Mouse (Mus musculus) brown adipose tissue, adult 24 weeks (tissue): ENCODE measurements around the gene Cux2. TPM values are rescaled to one million over a fixed set of nuclear protein-coding genes. Genes with fewer than 3 reads are reported as not detected.

ENCODE experiments used
- H3K27ac ChIP-seq: fragments of 200-500 bp; replicated peaks from 2 replicates; pipeline ENCODE4 v1.5.1; 2012; ENCODE audit warnings: low read depth, mild to moderate bottlenecking, low read length
- H3K4me1 ChIP-seq: fragments of 200-500 bp; 2 replicates; pipeline ENCODE4 v1.6.1; 2012; ENCODE audit warnings: low read length, mixed read lengths; ENCODE audit not compliant: control insufficient read depth, insufficient read depth, insufficient read length
- H3K4me3 ChIP-seq: fragments of 200-500 bp; 2 replicates; pipeline ENCODE4 v1.5.1; 2012; ENCODE audit warnings: low read depth, mild to moderate bottlenecking, low read length, moderate library complexity; ENCODE audit not compliant: insufficient read depth
- polyA plus RNA-seq: library from polyadenylated mRNA; stranded (reverse); fragments of >200 nt; gene quantifications from 2 replicates; pipeline ENCODE4 v1.2.4, GENCODE M21; 2012; ENCODE audit not compliant: missing spikeins, insufficient read depth, insufficient read length

The Cux2 gene
- polyA plus RNA-seq, 1 experiment, result not detected

- no peaks in the 10 kb centered on the region for H3K4me1 ChIP-seq
- no peak overlapping the region for H3K4me3 ChIP-seq
- H3K27ac ChIP-seq, result no peak overlapping the region
Measured at GRCm38 (mm10) chr5:122071997-122072396, 22.1 kb upstream of the Cux2 start.

- Histone ChIP-seq H3K4me1 (no peaks in the 10 kb centered on the region), H3K27ac (no peak overlapping the region), H3K4me3 (no peak overlapping the region)
Measured at GRCm38 (mm10) chr5:122070963-122071800, 21.3 kb upstream of the Cux2 start.

GRCm38 (mm10) chr5:122068563-122068962, 18.7 kb upstream of the Cux2 start:
- Histone ChIP-seq H3K4me1 (no peaks in the 10 kb centered on the region), H3K27ac (no peak overlapping the region), H3K4me3 (no peak overlapping the region)

GRCm38 (mm10) chr5:122063204-122063933, 13.5 kb upstream of the Cux2 start:
- no peaks in the 10 kb centered on the region for H3K4me1 ChIP-seq
- no peak overlapping the region for H3K27ac ChIP-seq
- no peak overlapping the region for H3K4me3 ChIP-seq

- no peak overlapping the region for H3K4me3 ChIP-seq
- H3K4me1 ChIP-seq, result no peaks in the 10 kb centered on the region
- no peak overlapping the region for H3K27ac ChIP-seq
Measured at GRCm38 (mm10) chr5:122062479-122062878, 12.6 kb upstream of the Cux2 start.

GRCm38 (mm10) chr5:122060767-122061333, 10.9 kb upstream of the Cux2 start:
- no peak overlapping the region for H3K27ac ChIP-seq
- no peaks in the 10 kb centered on the region for H3K4me1 ChIP-seq
- no peak overlapping the region for H3K4me3 ChIP-seq

- H3K27ac ChIP-seq, result no peak overlapping the region
- no peaks in the 10 kb centered on the region for H3K4me1 ChIP-seq
- H3K4me3 ChIP-seq, result no peak overlapping the region
Measured at GRCm38 (mm10) chr5:122059060-122060017, 9.4 kb upstream of the Cux2 start.

- H3K4me1 ChIP-seq, result no peaks in the 10 kb centered on the region
- H3K27ac ChIP-seq, result no peak overlapping the region
- H3K4me3 ChIP-seq, result no peak overlapping the region
Measured at GRCm38 (mm10) chr5:122057622-122058021, 7.7 kb upstream of the Cux2 start.

GRCm38 (mm10) chr5:122056557-122056956, 6.7 kb upstream of the Cux2 start:
- H3K27ac ChIP-seq, result no peak overlapping the region
- H3K4me1 ChIP-seq, result no peaks in the 10 kb centered on the region
- H3K4me3 ChIP-seq, result no peak overlapping the region

GRCm38 (mm10) chr5:122054130-122054843, 4.4 kb upstream of the Cux2 start:
- no peaks in the 10 kb centered on the region for H3K4me1 ChIP-seq
- H3K27ac ChIP-seq, result no peak overlapping the region
- H3K4me3 ChIP-seq, result no peak overlapping the region; the same call in 1 of the 2 replicates

GRCm38 (mm10) chr5:122053587-122053986, 3.7 kb upstream of the Cux2 start:
- Histone ChIP-seq H3K4me3 (no peak overlapping the region), H3K4me1 (no peaks in the 10 kb centered on the region), H3K27ac (no peak overlapping the region)

- H3K27ac ChIP-seq, result no peak overlapping the region
- H3K4me1 ChIP-seq, result no peaks in the 10 kb centered on the region
- H3K4me3 ChIP-seq, result peak overlapping the region; percentile 71; the same call in 1 of the 2 replicates
Measured at GRCm38 (mm10) chr5:122050832-122051105, 867 bp upstream of the Cux2 start.

- no peak overlapping the region for H3K27ac ChIP-seq
- peak overlapping the region; percentile 71 for H3K4me3 ChIP-seq
- H3K4me1 ChIP-seq, result no peaks in the 10 kb centered on the region
Measured at GRCm38 (mm10) chr5:122049664-122050016, 262 bp downstream of the Cux2 start.
